Mouse (Mus musculus): ENCODE data around the gene Lmo7.

Gene Lmo7

GRCm38 (mm10) chr14:101729237-101729971, at the start of gene Lmo7, which contains the start of gene Gm9922:
Lmo7 (plus strand) TSS chr14:101729957.
Gm9922 (minus strand) TSS chr14:101729814.
- DNase-seq (ENCODE audit: low spot score in 2 of 2) = peak; percentile 13 to 15

GRCm38 (mm10) chr14:101687696-101688095, 42.1 kb upstream of the Lmo7 start:
- DNase-seq (ENCODE audit: low spot score in 2 of 2) = no peak

GRCm38 (mm10) chr14:101688406-101688805, 41.4 kb upstream of the Lmo7 start:
- DNase-seq (ENCODE audit: low spot score in 2 of 2) = no peak

GRCm38 (mm10) chr14:101704479-101704878, 25.3 kb upstream of the Lmo7 start:
- DNase-seq (ENCODE audit: low spot score in 2 of 2) = no peak

GRCm38 (mm10) chr14:101707088-101707487, 22.7 kb upstream of the Lmo7 start:
- DNase-seq (ENCODE audit: low spot score in 2 of 2) = no peak

GRCm38 (mm10) chr14:101714414-101714813, 15.3 kb upstream of the Lmo7 start:
- DNase-seq (ENCODE audit: low spot score in 2 of 2) = no peak

- no peak for DNase-seq (ENCODE audit: low spot score in 2 of 2)
Measured at GRCm38 (mm10) chr14:101729972-101730692, 375 bp downstream of the Lmo7 start.

- DNase-seq (ENCODE audit: low spot score in 2 of 2) = no peak
Measured at GRCm38 (mm10) chr14:101733542-101734303, 4.0 kb downstream of the Lmo7 start.

- DNase-seq (ENCODE audit: low spot score in 2 of 2) = no peak
Measured at GRCm38 (mm10) chr14:101737501-101737900, 7.7 kb downstream of the Lmo7 start.

GRCm38 (mm10) chr14:101746635-101747034, 16.9 kb downstream of the Lmo7 start:
- DNase-seq (ENCODE audit: low spot score in 2 of 2) = no peak

GRCm38 (mm10) chr14:101747811-101748210, 18.1 kb downstream of the Lmo7 start:
- no peak for DNase-seq (ENCODE audit: low spot score in 2 of 2)

- no peak for DNase-seq (ENCODE audit: low spot score in 2 of 2)
Measured at GRCm38 (mm10) chr14:101748436-101748835, 18.7 kb downstream of the Lmo7 start.

- DNase-seq (ENCODE audit: low spot score in 2 of 2) = no peak
Measured at GRCm38 (mm10) chr14:101750910-101751309, 21.2 kb downstream of the Lmo7 start.

- DNase-seq (ENCODE audit: low spot score in 2 of 2) = no peak
Measured at GRCm38 (mm10) chr14:101755425-101755824, 25.7 kb downstream of the Lmo7 start.

- DNase-seq (ENCODE audit: low spot score in 2 of 2) = no peak
Measured at GRCm38 (mm10) chr14:101762267-101762666, 32.5 kb downstream of the Lmo7 start.

- DNase-seq (ENCODE audit: low spot score in 2 of 2) = no peak
Measured at GRCm38 (mm10) chr14:101763762-101764295, 34.1 kb downstream of the Lmo7 start.

GRCm38 (mm10) chr14:101771336-101771735, 41.6 kb downstream of the Lmo7 start:
- no peak for DNase-seq (ENCODE audit: low spot score in 2 of 2)

- DNase-seq (ENCODE audit: low spot score in 2 of 2) = no peak
Measured at GRCm38 (mm10) chr14:101771756-101772155, 42.0 kb downstream of the Lmo7 start.

GRCm38 (mm10) chr14:101774631-101775030, 44.9 kb downstream of the Lmo7 start:
- peak in 1 of 2 experiments; percentile 24 for DNase-seq (ENCODE audit: low spot score in 2 of 2)

- no peak for DNase-seq (ENCODE audit: low spot score in 2 of 2)
Measured at GRCm38 (mm10) chr14:101776296-101777128, 46.8 kb downstream of the Lmo7 start.

GRCm38 (mm10) chr14:101777129-101777493, 47.4 kb downstream of the Lmo7 start:
- DNase-seq (ENCODE audit: low spot score in 2 of 2) = no peak
